Mouse (Mus musculus): ENCODE measurements at regions not wholly inside any gene's neighbourhood (a gene's known extent, or its start where the extent isn't known, plus 50 kb on each side); places are given as distances from the start of the nearest gene placed in this dataset.

- TF ChIP-seq CTCF (IDR thresholded peaks at IDR 0.05; ENCODE audit: extremely low read depth, insufficient read length, insufficient replicate concordance, low read depth, low read length) (no peak), POLR2A (IDR thresholded peaks at IDR 0.05; ENCODE audit: low read depth, low read length) (no peak)
Measured at GRCm38 (mm10) chr15:59831481-59831880, 184.9 kb downstream of the 4933412E24Rik start.

Data from small intestine, adult 2 months (tissue).